Mouse (Mus musculus) intestine, embryonic 15.5 days (tissue): ENCODE measurements around the gene Tmem267. TPM values are rescaled to one million over a fixed set of nuclear protein-coding genes. Genes with fewer than 3 reads are reported as not detected.

Source experiments
- ATAC-seq: fragments of 200-750 bp; cut with Nextera tagmentation; 2 replicates; pipeline ENCODE4 v1.8.0; 2017; ENCODE audit warnings: moderate TSS enrichment, moderate library complexity
- H3K27ac ChIP-seq: fragments of 300-500 bp; sonication (generic); 2 replicates; pipeline ENCODE4 v1.5.1; 2015; ENCODE audit warnings: mild to moderate bottlenecking, inconsistent platforms
- H3K27me3 ChIP-seq: fragments of 300-500 bp; sonication (generic); replicated peaks from 2 replicates; pipeline ENCODE4 v1.6.1; 2015; ENCODE audit warnings: inconsistent platforms
- H3K36me3 ChIP-seq: fragments of 300-500 bp; sonication (generic); 2 replicates; pipeline ENCODE4 v1.6.1; 2015; ENCODE audit warnings: inconsistent platforms
- H3K4me1 ChIP-seq: fragments of 300-500 bp; sonication (generic); replicated peaks from 2 replicates; pipeline ENCODE4 v1.6.1; 2015; ENCODE audit warnings: inconsistent platforms
- H3K4me2 ChIP-seq: fragments of 300-500 bp; sonication (generic); replicated peaks from 2 replicates; pipeline ENCODE4 v1.6.1; 2015; ENCODE audit warnings: mild to moderate bottlenecking, inconsistent platforms
- H3K4me3 ChIP-seq: fragments of 300-500 bp; sonication (generic); replicated peaks from 2 replicates; pipeline ENCODE4 v1.5.1; 2015; ENCODE audit warnings: inconsistent platforms
- H3K9ac ChIP-seq: fragments of 300-500 bp; sonication (generic); 2 replicates; pipeline ENCODE4 v1.6.1; 2015; ENCODE audit warnings: inconsistent platforms
- H3K9me3 ChIP-seq: fragments of 300-500 bp; sonication (generic); 2 replicates; pipeline ENCODE4 v1.6.1; 2016; ENCODE audit warnings: inconsistent platforms
- WGBS: fragments of 180-500 bp; shearing (Covaris S2); methylation state at CpG from one replicate; pipeline ENCODE4 v1.1.7; 2015; 5-methylcytosine and 5-hydroxymethylcytosine counted together
- polyA plus RNA-seq: library from polyadenylated mRNA; unstranded; fragments of >200 nt; fragmentation: Nextera tagmentation; extraction: Ambion mirVana; gene quantifications from 2 replicates; pipeline ENCODE4 v1.2.1, GENCODE M21; 2015

The Tmem267 gene
- polyA plus RNA-seq, 1 experiment from 2014 or later = 1.7 TPM

DNA sequence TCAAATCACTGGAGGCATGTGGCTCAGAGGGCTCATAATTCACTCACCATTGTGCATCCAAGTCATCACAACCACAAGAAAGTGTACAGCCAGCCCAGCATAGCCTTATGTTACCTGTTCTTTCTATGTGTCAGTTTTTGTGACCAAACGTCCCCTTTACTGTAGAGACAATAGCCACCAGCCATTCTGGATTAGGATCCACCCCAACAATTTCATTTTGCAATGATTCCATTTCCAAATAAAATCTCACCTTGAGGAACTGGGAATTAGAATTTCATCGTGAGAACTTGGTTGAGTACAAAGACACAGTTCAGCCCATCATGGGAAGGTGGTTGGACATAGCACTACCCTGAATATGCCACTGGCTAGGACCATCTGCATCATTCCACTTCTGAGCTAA lies 168.4 kb downstream of the Tmem267 start:
- WGBS = 77% methylated on average over 2 of the region's 2 CpGs
- Histone ChIP-seq H3K27ac (no peak overlapping the region), H3K27me3 (no peaks in the 10 kb centered on the region), H3K36me3 (no peaks in the 10 kb centered on the region), H3K9me3 (no peaks in the 10 kb centered on the region), H3K4me2 (no peak overlapping the region), H3K9ac (no peak overlapping the region), H3K4me1 (no peaks in the 10 kb centered on the region), H3K4me3 (no peak overlapping the region)
- no peak for ATAC-seq

- WGBS = 82% methylated on average over 6 of the region's 6 CpGs
- no peak for ATAC-seq
Observed at GRCm38 (mm10) chr13:119656846-119657416, 169.1 kb downstream of the Tmem267 start.

More at GRCm38 (mm10) chr13:119656846-119657416, 169.1 kb downstream of the Tmem267 start:
- H3K36me3 ChIP-seq = no peaks in the 10 kb centered on the region
- H3K9ac ChIP-seq = no peak overlapping the region
- H3K4me2 ChIP-seq = no peak overlapping the region
- no peak overlapping the region for H3K27ac ChIP-seq
- no peaks in the 10 kb centered on the region for H3K27me3 ChIP-seq
- H3K4me3 ChIP-seq = no peak overlapping the region
- no peaks in the 10 kb centered on the region for H3K9me3 ChIP-seq
- no peaks in the 10 kb centered on the region for H3K4me1 ChIP-seq

Other genes starting within 250 kb of the Tmem267 start
- 62.0 and 82.6 TPM in 2 replicates for gene Paip1, start 59.4 kb upstream of the Tmem267 start, polyA plus RNA-seq
- gene 4833420G17Rik, start 25.3 kb upstream of the Tmem267 start, polyA plus RNA-seq = 46.4 and 48.3 TPM in 2 replicates
- 1.3 and 1.7 TPM in 2 replicates for gene 3110070M22Rik, start 344 bp downstream of the Tmem267 start, polyA plus RNA-seq
- 0.26 and 0.27 TPM in 2 replicates for gene Ccl28, start 135.8 kb downstream of the Tmem267 start, polyA plus RNA-seq
- gene Hmgcs1, start 202.3 kb downstream of the Tmem267 start, polyA plus RNA-seq = 235 and 254 TPM in 2 replicates